Mouse (Mus musculus) left cerebral cortex, adult 9 months (tissue): ENCODE data around the gene Ing1.
A peak's percentile ranks its signal among the peaks of the same experiment; 100 is the strongest.
"Not testable (repeated sequence)": the region's sequence is repeated elsewhere in the genome, so short reads cannot be mapped to it uniquely, and the experiment has no call there.

Source experiments
- DNase-seq, 2 experiments: peaks; one replicate each; pipeline ENCODE4 v3.0.0; 2022; ENCODE audit warnings: low spot score in 2 of 2

The Ing1 gene

DNA sequence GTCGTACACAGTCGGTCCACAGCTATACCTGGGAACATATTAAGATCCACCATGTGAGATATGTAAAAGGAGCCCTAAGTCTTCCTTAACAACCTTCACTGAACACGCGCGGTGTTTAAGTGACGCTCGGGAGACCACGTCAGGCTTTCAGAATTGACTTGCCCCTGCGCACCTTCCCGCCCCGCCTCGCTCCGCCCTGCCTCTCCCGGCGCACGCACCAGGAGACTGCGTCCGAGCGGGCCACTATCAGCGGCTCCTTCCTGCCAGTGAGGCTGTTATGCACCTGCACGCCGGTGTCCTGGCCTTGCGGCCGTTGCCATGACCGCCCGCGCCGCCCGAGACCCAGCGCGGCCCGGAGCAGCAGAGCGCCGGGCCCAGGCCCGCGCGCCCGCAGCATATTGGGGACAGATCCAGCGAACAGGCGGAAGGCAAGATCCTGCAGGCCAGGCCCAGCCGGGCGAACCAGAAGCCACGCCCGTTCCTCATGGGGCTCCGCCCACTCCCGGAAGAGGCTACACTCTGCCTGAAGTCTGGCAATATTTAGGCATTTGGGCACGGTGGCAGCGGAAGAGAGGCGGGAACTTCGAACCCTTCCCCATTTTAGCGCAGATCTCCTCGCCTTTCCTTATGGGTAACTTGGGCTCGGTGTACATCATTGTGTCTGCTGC lies 5.0 kb upstream of the Ing1 start, which contains the start of gene Cars2:
Cars2 (minus strand) TSS at position 503 of the 668 bp plus-strand sequence.
- peak; percentile 72 to 90 for DNase-seq

DNA sequence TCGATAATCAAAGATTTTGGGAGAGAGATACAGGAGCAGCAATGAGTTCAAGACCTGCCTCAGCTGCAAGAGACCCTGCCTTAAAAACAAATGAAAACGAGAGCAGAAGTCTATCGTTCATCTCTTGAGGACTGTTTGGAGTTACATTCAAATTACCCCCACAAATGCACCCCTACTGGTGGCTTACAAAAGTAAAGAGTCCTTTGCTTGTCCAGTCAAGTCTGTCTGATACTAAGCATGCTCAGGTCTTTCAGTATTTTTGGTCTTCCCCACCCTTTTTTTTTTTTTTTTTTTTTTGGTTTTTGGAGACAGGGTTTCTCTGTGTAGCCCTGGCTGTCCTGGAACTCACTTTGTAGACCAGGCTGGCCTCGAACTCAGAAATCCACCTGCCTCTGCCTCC lies 3.9 kb upstream of the Ing1 start:
- not testable (repeated sequence) for DNase-seq

- DNase-seq = no peak
Measured at GRCm38 (mm10) chr8:11552390-11552789, 3.0 kb upstream of the Ing1 start.

DNA sequence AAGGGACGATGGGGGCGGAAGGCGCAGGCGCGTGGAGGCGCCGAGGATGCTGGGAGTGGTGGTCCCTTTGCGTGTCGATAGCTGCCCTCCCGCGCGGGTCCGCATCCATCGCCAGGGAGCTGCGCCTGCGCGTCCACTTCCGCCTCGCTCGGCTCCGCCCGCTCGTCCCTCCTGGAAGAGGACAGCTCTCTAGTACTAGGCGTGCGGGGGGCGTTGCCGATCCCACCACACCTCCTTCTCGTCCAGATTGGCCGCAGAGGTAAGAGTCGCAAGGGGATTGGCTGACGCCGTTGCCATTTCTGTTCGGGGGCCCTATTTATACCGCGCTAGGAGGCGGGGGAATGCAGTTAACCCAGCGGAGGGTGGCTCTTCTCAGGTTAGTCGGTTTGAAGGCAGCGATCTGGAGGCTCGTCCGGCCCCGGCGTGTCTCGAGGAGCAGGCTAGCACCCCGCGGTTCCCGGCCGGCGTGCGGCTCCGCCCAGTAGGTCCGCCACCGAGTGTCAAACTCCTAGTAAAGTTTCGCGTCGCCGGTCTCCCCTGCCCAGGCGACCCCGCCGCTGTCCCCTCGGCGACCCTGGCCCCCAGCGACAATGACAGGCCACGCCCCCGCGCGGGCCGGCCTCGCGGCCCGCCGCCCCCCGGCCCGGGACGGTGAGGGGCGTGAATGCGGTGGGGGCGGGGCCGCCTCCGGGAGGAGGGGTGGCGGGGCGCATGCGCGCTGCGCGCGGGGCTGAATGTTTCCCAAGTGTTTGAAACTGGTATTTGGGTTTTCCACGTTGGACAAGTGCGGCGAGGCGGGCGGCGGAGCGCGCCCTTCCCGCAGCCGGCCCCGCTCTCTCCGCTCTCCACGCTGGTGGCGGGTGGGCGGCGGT lies 585 bp downstream of the Ing1 start:
- DNase-seq = peak; percentile 100

DNA sequence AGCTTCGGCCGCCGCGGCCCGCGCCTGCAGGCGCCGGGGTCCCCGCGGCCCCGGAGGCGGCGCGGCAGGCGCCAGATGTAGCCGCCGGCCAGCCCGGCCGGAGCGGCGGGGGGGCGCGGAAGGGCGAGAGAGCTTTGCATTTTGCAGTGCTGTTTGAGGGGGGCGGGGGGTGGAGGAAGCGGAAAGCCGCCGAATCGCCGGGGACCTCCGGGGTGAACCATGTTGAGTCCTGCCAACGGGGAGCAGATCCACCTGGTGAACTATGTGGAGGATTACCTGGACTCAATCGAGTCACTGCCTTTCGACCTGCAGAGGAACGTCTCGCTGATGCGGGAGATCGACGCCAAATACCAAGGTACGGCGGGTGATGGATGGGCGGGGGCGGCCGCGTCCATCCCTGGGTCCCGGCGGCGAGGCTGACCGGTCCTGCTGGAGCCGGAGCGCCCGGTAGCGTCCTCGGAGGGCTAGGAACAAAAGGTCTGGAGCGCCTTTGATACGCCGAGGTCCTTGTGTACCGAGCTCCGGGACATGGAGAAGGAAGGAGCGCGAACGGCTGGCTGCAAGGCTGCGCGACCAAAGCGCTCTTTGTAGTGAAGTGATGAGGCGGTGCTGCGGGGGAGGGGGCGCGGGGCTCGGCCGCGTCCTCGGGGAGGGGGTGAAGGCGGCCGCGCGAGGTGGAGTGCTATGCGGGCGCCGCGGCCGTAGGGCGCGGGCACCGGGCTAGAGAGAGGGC lies 1.5 kb downstream of the Ing1 start:
- peak in 1 of 2 experiments; percentile 30 for DNase-seq

DNA sequence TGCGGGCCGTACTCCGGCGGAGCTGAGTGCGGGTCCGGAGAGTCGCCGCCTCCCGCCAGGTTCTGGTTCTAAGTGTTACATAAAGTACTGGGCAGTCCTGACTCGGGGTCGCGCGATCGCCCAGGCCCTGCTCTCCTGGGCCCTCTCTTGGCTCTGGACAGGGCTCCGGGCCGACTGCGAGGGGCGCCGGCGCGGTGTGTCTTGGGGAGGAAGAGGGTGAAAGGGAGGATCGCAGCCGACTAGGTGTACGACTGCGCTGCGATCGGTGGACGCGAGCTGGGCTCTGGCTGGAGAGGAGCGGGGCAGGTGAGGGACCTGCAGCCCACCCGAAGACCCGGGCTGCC lies 2.0 kb downstream of the Ing1 start:
- no peak for DNase-seq

DNA sequence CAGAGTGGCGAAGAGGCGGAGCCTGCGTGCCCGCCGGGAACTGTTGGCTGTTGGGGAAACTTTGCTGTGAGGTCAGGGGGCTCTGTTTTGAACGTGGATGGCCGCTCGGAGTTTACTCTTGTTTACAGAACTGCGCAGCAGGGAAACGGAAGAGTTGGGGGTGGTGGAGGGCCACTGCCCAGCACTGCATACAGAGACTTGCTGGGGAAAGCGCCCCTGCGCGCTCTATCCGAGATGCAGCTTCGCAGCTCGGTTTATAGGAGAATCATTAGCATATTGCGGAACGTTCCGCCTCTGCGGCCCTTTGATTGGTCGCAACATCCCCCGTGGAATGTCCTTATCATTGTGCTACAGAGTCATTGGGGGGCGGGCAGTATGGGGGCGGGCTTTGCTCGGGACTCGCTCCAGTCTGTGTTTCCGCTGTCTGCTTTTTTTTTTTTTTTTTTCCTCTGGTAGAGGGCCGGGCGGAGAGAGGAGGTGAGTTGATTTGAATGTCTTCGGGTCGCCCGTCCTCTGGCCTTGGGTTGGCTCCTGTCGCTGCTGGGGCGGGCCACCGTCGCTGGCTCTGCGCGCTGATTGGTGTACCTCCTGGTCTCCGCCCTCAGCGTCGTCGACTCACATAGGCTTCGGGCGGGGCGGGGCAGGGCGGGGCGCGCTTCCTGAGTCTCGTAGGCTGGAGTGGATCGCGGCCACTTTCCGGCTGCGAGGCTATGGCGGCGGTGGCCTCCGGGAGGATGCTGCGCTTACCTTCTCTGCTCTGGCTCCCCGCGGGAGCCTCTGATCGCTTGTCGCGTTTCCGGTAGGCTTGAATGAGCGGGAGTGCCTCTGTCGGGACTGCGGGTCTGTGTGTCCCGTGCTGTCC lies 2.6 kb downstream of the Ing1 start:
- DNase-seq = peak; percentile 92 to 97

GRCm38 (mm10) chr8:11559511-11559910 lies 4.1 kb downstream of the Ing1 start:
- DNase-seq = no peak

DNA sequence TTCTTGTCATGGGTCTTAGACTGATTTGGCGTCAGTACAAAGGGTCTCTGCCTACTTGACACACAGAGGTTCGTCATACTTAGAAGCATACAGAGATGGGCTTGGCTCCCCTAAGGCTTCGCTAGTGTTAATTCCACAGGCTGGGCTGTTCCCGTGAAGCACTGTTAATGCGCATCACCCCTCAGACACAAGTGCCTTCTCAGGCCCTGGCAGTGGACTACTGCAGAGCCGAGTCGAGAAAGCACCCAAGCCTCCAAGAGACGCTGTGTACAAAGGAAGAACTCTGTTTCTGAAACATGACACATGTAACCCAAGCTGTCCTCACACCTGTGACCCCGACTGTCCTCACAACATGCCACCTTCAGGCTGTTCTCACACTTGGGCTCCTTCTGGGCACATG lies 4.8 kb downstream of the Ing1 start:
- no peak for DNase-seq

DNA sequence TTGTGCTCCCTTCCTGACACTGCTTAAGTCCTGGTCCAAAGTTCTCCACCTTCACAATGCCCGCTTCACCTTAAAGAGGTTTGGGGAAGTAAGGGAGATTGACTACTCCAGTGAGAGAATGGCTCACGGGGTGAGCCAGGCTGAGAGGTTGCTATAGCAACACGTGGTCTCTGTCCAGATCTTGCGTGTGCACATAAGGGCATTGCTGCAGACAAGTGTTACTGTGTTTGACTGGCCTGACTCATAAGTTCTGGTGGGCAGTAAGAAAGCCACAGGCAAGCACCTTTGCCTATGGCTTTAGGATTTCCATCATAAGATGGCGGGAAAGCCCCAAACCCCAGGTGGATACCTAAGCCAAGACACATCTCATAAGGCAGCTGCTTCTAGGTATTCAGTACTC lies 8.9 kb downstream of the Ing1 start:
- no peak for DNase-seq

DNA sequence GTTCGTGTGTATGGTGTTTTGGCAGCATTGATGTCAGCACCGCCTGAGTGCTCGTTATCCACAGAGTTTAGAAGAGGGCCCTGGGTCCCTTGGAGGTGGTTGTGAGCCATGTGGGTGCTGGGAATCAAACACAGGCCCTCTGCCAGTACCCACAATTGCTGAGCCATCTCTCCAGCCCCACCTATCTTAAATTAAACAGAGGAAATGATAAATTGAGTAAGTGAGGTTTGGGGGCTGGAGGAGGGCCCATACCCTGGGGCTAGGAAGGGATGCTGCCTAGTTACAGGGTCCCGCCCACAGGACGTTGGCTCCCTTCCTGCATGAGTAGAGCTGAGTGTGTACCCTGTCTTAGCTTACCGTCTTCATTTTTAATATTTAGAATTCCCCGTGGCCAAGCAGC lies 9.3 kb downstream of the Ing1 start:
- DNase-seq = no peak

- DNase-seq = not testable (repeated sequence)
Measured at GRCm38 (mm10) chr8:11568193-11568592, 12.8 kb downstream of the Ing1 start.

DNA sequence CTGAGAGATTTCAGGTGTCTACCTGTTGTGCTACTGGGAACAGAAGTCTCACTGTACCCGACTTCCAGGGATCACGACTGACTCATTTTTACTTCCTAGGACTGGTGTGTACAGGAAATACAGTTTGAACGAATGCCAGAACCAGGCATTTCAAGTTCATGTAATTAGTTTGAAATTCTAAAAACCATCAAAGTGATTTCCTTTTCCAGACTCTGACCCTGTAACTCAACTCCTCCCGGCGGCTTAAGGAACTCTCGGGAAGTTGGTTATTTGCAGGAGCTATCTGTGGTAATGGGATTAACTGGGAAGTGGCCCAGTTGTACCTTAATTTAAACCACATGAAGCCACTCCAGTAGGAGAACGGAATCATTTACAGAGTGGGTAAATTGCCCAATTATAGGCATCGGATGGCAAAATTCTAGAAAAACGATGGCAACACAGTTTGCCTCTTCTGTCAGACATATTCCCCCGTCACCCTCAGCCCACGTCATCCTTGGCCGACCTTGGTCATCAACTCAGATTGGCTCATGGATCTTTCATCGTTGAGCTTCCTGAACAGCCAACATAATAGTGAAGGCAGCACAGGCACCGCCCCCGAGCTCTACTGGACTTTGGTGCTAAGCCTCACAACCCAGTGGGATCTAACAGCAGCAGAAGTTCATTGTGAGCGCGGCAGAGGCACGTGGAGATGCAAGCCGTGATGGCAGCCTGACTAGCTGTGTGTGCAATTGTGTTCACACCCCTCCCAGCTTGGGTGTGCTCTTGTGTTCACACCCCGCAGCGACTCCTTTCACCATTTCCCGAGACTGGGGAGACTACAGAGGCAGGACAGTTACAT lies 14.1 kb downstream of the Ing1 start:
- DNase-seq = no peak

GRCm38 (mm10) chr8:11570742-11571141 lies 15.4 kb downstream of the Ing1 start:
- DNase-seq = no peak

DNA sequence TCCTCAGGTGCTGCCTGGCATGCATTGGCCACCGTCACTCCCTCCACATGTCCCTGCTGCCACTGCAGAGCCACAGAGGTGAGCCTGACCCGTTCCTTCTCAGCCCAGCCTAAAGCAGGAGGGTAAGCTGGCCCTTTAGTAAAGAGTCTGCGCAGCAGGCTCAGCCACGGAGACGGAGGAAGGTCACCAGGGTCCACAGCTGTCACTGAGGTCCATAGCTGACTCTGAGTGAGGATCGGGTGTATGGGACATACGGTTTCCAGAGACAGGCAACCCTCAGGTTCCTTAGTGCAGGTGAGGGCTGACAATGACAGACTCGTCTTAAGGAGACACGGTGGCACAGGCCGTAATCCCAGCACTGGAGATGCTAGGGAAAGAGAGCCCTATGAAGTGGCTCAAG lies 16.6 kb downstream of the Ing1 start:
- DNase-seq = no peak

- DNase-seq = no peak
Measured at GRCm38 (mm10) chr8:11572428-11572827, 17.1 kb downstream of the Ing1 start.

DNA sequence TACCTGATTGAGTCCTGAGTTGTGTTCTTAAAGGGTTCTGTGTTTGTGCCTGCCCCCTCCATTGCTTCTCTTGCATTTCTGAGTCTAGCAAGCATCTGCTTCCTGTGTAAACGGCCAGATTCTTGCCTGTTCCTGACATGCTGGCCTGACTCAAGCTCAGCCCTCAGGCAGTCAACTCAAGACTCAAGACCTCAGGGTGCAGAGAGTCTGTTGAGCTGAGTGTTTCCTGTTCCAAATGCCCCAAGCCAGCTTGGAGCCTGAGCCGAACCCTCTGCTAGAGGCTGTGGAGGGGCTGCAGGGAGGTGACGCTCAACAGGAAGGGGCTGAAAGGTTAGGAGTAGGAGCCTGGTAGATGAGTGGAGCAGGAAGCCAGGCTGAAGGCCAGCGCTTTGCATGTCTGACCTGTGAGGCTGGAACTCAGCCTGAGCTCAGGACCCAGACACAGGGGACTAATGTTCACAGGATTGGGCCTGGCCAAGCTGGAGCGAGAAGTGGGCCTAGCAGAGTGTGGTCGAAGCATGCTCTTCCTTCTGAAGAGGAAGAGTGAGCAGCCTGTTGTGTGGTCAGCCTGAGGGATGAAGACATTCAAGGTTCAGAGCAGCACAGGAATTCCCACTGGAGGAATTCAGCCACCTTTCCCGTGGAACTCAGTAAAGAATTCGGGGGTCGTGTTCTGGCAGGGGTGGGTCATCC lies 19.7 kb downstream of the Ing1 start:
- no peak for DNase-seq

DNA sequence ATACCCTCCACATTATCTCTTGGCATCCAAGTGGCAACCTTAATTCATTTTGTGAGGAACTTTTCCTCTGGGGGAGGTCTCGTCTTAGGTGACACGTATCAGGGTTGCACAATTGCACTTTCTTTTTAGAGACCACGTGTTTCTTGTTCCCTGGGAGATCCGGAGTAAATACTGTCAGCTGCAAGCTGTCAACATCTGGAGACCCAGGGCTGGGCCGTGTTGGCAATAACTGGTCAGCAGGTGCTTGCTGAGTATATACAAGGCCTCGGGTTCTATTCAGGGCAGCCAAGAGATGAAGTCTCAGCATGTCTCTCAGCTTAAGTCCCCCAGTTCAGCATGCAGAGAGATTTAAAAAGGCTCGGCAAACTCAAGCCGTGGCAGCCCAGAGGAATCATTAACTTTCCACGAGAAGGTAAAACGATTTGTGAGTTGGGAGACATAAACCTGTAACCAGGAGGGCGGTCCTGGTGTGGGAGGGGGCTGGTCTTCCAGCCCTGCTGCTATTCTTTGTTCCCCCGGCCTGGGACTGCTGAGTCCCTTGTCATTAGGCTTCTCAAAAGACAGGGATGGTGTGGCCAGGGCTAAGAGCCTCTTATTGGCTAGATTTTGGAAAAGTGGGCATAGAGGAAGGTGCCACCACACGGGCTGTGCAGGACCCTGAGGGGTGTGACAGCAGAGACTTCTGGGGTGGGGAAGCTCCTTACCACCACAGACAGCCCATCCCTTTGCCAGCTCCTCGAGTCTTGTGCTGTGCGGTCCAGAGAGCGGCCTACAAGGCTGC lies 20.4 kb downstream of the Ing1 start:
- no peak for DNase-seq
